In genomic region chr6:114427641-114428040, GRCm38 (mm10) we compare ENCODE assay signal across 23 mouse cellular contexts. TPM values are rescaled to one million over a fixed set of nuclear protein-coding genes. Genes with fewer than 3 reads are reported as not detected.
DNase-seq lines count a peak whose midpoint lies in the region; ATAC-seq and TF ChIP-seq lines count a peak whose summit lies in the region.
"Had no signal": no experiment of that assay in that cellular context is flagged by ENCODE, and none has a peak within 500 bp of the region (broad histone marks: within the 10 kb centered on the region; RNA-seq: fewer than 3 reads in every experiment).

No protein-coding gene starts in this region.

- no peak for ATAC-seq in hindbrain, embryonic 11.5 days (ENCODE audit: low FRiP score)
- peak; percentile 60; the same call in 1 of the 2 replicates for ATAC-seq in hindbrain, embryonic 12.5 days (ENCODE audit: low FRiP score)
- ATAC-seq in midbrain, postnatal 0 days (ENCODE audit: low FRiP score) = no peak; the same call in 1 of the 2 replicates
- ATAC-seq in monocyte, adult 5-6 weeks (replicated peaks; ENCODE audit: insufficient number of reproducible peaks, low FRiP score, low TSS enrichment, poor library complexity, severe bottlenecking) = no peak
- ATAC-seq: activated CD4-positive, CD25-positive, alpha-beta regulatory T cell, adult 4 months; forebrain, embryonic 13.5 days; Patski had no signal

- no peak overlapping the region for H3K4me3 ChIP-seq in hindbrain, embryonic 11.5 days (ENCODE audit: low read depth, low read length)
- no peak overlapping the region for H3K4me3 ChIP-seq in hindbrain, embryonic 10.5 days
- H3K4me3 ChIP-seq in hindbrain, embryonic 12.5 days = no peak overlapping the region
- no peak overlapping the region for H3K4me3 ChIP-seq in midbrain, postnatal 0 days (ENCODE audit: low read depth, low read length)
- H3K4me3 ChIP-seq in lung, adult 2 months (replicated peaks; ENCODE audit: extremely low read depth, low read depth, low read length) = no peak overlapping the region
- H3K4me3 ChIP-seq: embryonic facial prominence, embryonic 10.5 days; forebrain, embryonic 13.5 days; heart, embryonic 12.5 days; limb, embryonic 15.5 days; midbrain, embryonic 12.5 days; neural tube, embryonic 12.5 days had no signal

- no peaks in the 10 kb centered on the region for H3K9me3 ChIP-seq in hindbrain, embryonic 11.5 days (ENCODE audit: control insufficient read depth, low read length)
- no peaks in the 10 kb centered on the region for H3K9me3 ChIP-seq in hindbrain, embryonic 10.5 days
- H3K9me3 ChIP-seq in hindbrain, embryonic 12.5 days (replicated peaks) = no peaks in the 10 kb centered on the region
- no peaks in the 10 kb centered on the region for H3K9me3 ChIP-seq in midbrain, postnatal 0 days (ENCODE audit: low read length)
- H3K9me3 ChIP-seq: embryonic facial prominence, embryonic 10.5 days; forebrain, embryonic 13.5 days; heart, embryonic 12.5 days; limb, embryonic 15.5 days; midbrain, embryonic 12.5 days; neural tube, embryonic 12.5 days had no signal

- H3K27me3 ChIP-seq in hindbrain, embryonic 11.5 days (ENCODE audit: control insufficient read depth, insufficient read depth, low read length) = no peaks in the 10 kb centered on the region
- 0 out of 2 replicates have a peak, but pooled peaks cover 3% of the 10 kb centered on the region for H3K27me3 ChIP-seq in hindbrain, embryonic 10.5 days (ENCODE audit: insufficient read depth, poor library complexity, severe bottlenecking)
- no peaks in the 10 kb centered on the region for H3K27me3 ChIP-seq in hindbrain, embryonic 12.5 days
- H3K27me3 ChIP-seq in midbrain, postnatal 0 days (ENCODE audit: insufficient read depth, low read length) = no peaks in the 10 kb centered on the region
- H3K27me3 ChIP-seq: forebrain, embryonic 13.5 days; midbrain, embryonic 12.5 days; neural tube, embryonic 12.5 days; Patski had no signal

- DNase-seq in hindbrain, embryonic 11.5 days (ENCODE audit: low spot score) = peak; percentile 31
- no peak for DNase-seq in hindbrain, embryonic 10.5 days (ENCODE audit: low spot score)
- peak; percentile 44 for DNase-seq in Muller cell, postnatal 12 days (ENCODE audit: inconsistent ontology term)
- peak; percentile 79 for DNase-seq in midbrain, postnatal 0 days (ENCODE audit: low spot score)
- no peak for DNase-seq in lung, adult 2 months
- DNase-seq: adrenal gland, postnatal 25 days; cerebellum, postnatal 36 days; heart, postnatal 4 days; kidney, adult 2 months; kidney, postnatal 36 days; layer of hippocampus, adult 9-11 months; lung, postnatal 14 days had no signal

- no peak for TF ChIP-seq CTCF in midbrain, postnatal 0 days (IDR thresholded peaks at IDR 0.05)
- no peak for TF ChIP-seq CTCF in lung, adult 2 months (IDR thresholded peaks at IDR 0.05; ENCODE audit: insufficient read depth, low read length)

- no peak for TF ChIP-seq POLR2A in lung, adult 2 months (IDR thresholded peaks at IDR 0.05; ENCODE audit: borderline replicate concordance, extremely low read depth, low read depth, low read length)

- H3K4me2 ChIP-seq in hindbrain, embryonic 11.5 days (replicated peaks; ENCODE audit: low read depth, low read length) = no peak overlapping the region
- H3K4me2 ChIP-seq in hindbrain, embryonic 12.5 days (replicated peaks) = no peak overlapping the region
- H3K4me2 ChIP-seq in midbrain, postnatal 0 days (ENCODE audit: low read depth, low read length, poor library complexity, severe bottlenecking) = no peak overlapping the region
- H3K4me2 ChIP-seq: forebrain, embryonic 13.5 days; heart, embryonic 12.5 days; limb, embryonic 15.5 days; midbrain, embryonic 12.5 days; neural tube, embryonic 12.5 days had no signal

- 76% methylated on average over 13 of the region's 13 CpGs for WGBS in hindbrain, embryonic 11.5 days
- 84% methylated on average over 13 of the region's 13 CpGs for WGBS in hindbrain, embryonic 10.5 days
- 66% methylated on average over 13 of the region's 13 CpGs for WGBS in hindbrain, embryonic 12.5 days
- 48% methylated on average over 13 of the region's 13 CpGs for WGBS in midbrain, postnatal 0 days
- 85% methylated on average over 13 of the region's 13 CpGs for WGBS in lung, adult 2 months

- no peak overlapping the region for H3K27ac ChIP-seq in hindbrain, embryonic 11.5 days (ENCODE audit: low read depth, low read length)
- H3K27ac ChIP-seq in hindbrain, embryonic 10.5 days = no peak overlapping the region
- no peak overlapping the region for H3K27ac ChIP-seq in hindbrain, embryonic 12.5 days
- H3K27ac ChIP-seq in midbrain, postnatal 0 days (ENCODE audit: low read depth, low read length) = 0 out of 2 replicates have a peak overlapping the region, but pooled peaks have one; percentile 43
- H3K27ac ChIP-seq: embryonic facial prominence, embryonic 10.5 days; forebrain, embryonic 13.5 days; limb, embryonic 15.5 days; midbrain, embryonic 12.5 days; neural tube, embryonic 12.5 days had no signal

- no peaks in the 10 kb centered on the region for H3K4me1 ChIP-seq in hindbrain, embryonic 11.5 days (replicated peaks; ENCODE audit: control insufficient read depth, insufficient read depth, low read length)
- H3K4me1 ChIP-seq in hindbrain, embryonic 10.5 days (replicated peaks) = peaks cover 12% of the 10 kb centered on the region
- H3K4me1 ChIP-seq in hindbrain, embryonic 12.5 days = peaks cover 16% of the 10 kb centered on the region
- no peaks in the 10 kb centered on the region; the same call in 1 of the 2 replicates for H3K4me1 ChIP-seq in midbrain, postnatal 0 days (ENCODE audit: insufficient read depth, low read length)
- H3K4me1 ChIP-seq in lung, adult 2 months (ENCODE audit: control insufficient read depth, insufficient read depth, low read length) = no peaks in the 10 kb centered on the region

- H3K9ac ChIP-seq in hindbrain, embryonic 11.5 days (ENCODE audit: low read depth, low read length) = no peak overlapping the region
- H3K9ac ChIP-seq in hindbrain, embryonic 12.5 days = no peak overlapping the region
- no peak overlapping the region for H3K9ac ChIP-seq in midbrain, postnatal 0 days (replicated peaks; ENCODE audit: low read length, poor library complexity, severe bottlenecking)
- H3K9ac ChIP-seq: forebrain, embryonic 13.5 days; heart, embryonic 12.5 days; limb, embryonic 15.5 days; midbrain, embryonic 12.5 days; neural tube, embryonic 12.5 days had no signal

- H3K36me3 ChIP-seq in hindbrain, embryonic 11.5 days (ENCODE audit: control insufficient read depth, insufficient read depth, low read length) = no peaks in the 10 kb centered on the region
- no peaks in the 10 kb centered on the region for H3K36me3 ChIP-seq in hindbrain, embryonic 10.5 days
- H3K36me3 ChIP-seq in hindbrain, embryonic 12.5 days = no peaks in the 10 kb centered on the region
- no peaks in the 10 kb centered on the region for H3K36me3 ChIP-seq in midbrain, postnatal 0 days (ENCODE audit: insufficient read depth, low read length)
- H3K36me3 ChIP-seq: embryonic facial prominence, embryonic 10.5 days; heart, embryonic 12.5 days; limb, embryonic 15.5 days; midbrain, embryonic 12.5 days; neural tube, embryonic 12.5 days had no signal

RNA-seq across cellular contexts. Expression of gene Hrh1, which starts 29.9 kb away (rescaled TPM):
- 0.08 and 0.35 TPM in 2 replicates for polyA plus RNA-seq in hindbrain, embryonic 11.5 days (2014; fragmentation: Nextera tagmentation; extraction: Ambion mirVana)
- 0.16 and 0.22 TPM in 2 replicates for polyA plus RNA-seq in hindbrain, embryonic 10.5 days (2016; fragmentation: Nextera tagmentation; extraction: Ambion mirVana)
- polyA plus RNA-seq in hindbrain, embryonic 12.5 days (2016; fragmentation: Nextera tagmentation; extraction: Ambion mirVana) = 0.50 and 0.64 TPM in 2 replicates
- total RNA-seq in midbrain, postnatal 0 days (2014; rRNA removed) = 1.9 and 2.4 TPM in 2 replicates
- 1.6 and 1.9 TPM in 2 replicates for polyA plus RNA-seq in midbrain, postnatal 0 days (2015; fragmentation: Nextera tagmentation; extraction: Ambion mirVana)
- polyA plus RNA-seq in lung, adult 2 months (2012; rRNA removed) = 0.32 and 0.66 TPM in 2 replicates
- total RNA-seq in monocyte, adult 5-6 weeks (2017) = 0.19 to 0.67 TPM in 2 of 3 replicates, not detected in the other
- polyA plus RNA-seq: activated CD4-positive, CD25-positive, alpha-beta regulatory T cell, adult 4 months; heart, embryonic 12.5 days; liver, embryonic 16.5 days; Patski had no signal

Comparison
In these comparisons a context has a peak if more than half of its experiments do, and no peak if none do; other contexts are left out.
1. DNase-seq: peak in hindbrain, embryonic 11.5 days (single experiment), Muller cell, postnatal 12 days (single experiment) and midbrain, postnatal 0 days (single experiment); none in hindbrain, embryonic 10.5 days (single experiment) and lung, adult 2 months (single experiment).